Mouse (Mus musculus) hindbrain, embryonic 13.5 days (tissue): ENCODE data around the gene Siae. TPM values are rescaled to one million over a fixed set of nuclear protein-coding genes. Genes with fewer than 3 reads are reported as not detected.

Experiments
- ATAC-seq: fragments of 200-750 bp; cut with Nextera tagmentation; 2 replicates; pipeline ENCODE4 v1.8.0; 2017; ENCODE audit warnings: moderate TSS enrichment; ENCODE audit not compliant: low FRiP score
- H3K27ac ChIP-seq: fragments of 300-500 bp; sonication (generic); 2 replicates; pipeline ENCODE4 v1.5.1; 2015; ENCODE audit warnings: inconsistent platforms, mild to moderate bottlenecking, moderate library complexity
- H3K27me3 ChIP-seq: fragments of 300-500 bp; sonication (generic); 2 replicates; pipeline ENCODE4 v1.6.1; 2015; ENCODE audit warnings: mild to moderate bottlenecking, inconsistent platforms
- H3K36me3 ChIP-seq: fragments of 300-500 bp; sonication (generic); 2 replicates; pipeline ENCODE4 v1.6.1; 2015; ENCODE audit warnings: mild to moderate bottlenecking, inconsistent platforms
- H3K4me1 ChIP-seq: fragments of 300-500 bp; sonication (generic); replicated peaks from 2 replicates; pipeline ENCODE4 v1.6.1; 2015; ENCODE audit warnings: inconsistent platforms
- H3K4me2 ChIP-seq: fragments of 300-500 bp; sonication (generic); 2 replicates; pipeline ENCODE4 v1.6.1; 2015; ENCODE audit warnings: inconsistent platforms, mild to moderate bottlenecking, moderate library complexity
- H3K4me3 ChIP-seq: fragments of 300-500 bp; sonication (generic); 2 replicates; pipeline ENCODE4 v1.5.1; 2015; ENCODE audit warnings: mild to moderate bottlenecking, inconsistent platforms
- H3K9ac ChIP-seq: fragments of 300-500 bp; sonication (generic); 2 replicates; pipeline ENCODE4 v1.6.1; 2015; ENCODE audit warnings: mild to moderate bottlenecking, inconsistent platforms
- H3K9me3 ChIP-seq: fragments of 300-500 bp; sonication (generic); 2 replicates; pipeline ENCODE4 v1.6.1; 2016; ENCODE audit warnings: inconsistent platforms
- WGBS: fragments of 180-500 bp; shearing (Covaris S2); methylation state at CpG from one replicate; pipeline ENCODE4 v1.1.7; 2015; 5-methylcytosine and 5-hydroxymethylcytosine counted together
- polyA plus RNA-seq: library from polyadenylated mRNA; unstranded; fragments of >200 nt; fragmentation: Nextera tagmentation; extraction: Ambion mirVana; gene quantifications from 2 replicates; pipeline ENCODE4 v1.2.1, GENCODE M21; 2015

Gene Siae
- polyA plus RNA-seq, 1 experiment from 2014 or later: 10.9 TPM

GRCm38 (mm10) chr9:37563805-37564204 is 8.3 kb downstream of the Siae start:
- Histone ChIP-seq H3K27me3 (no peaks in the 10 kb centered on the region), H3K27ac (no peak overlapping the region), H3K4me2 (no peak overlapping the region), H3K4me1 (peaks cover 14% of the 10 kb centered on the region), H3K9ac (no peak overlapping the region), H3K9me3 (no peaks in the 10 kb centered on the region), H3K4me3 (no peak overlapping the region), H3K36me3 (no peaks in the 10 kb centered on the region)
- no peak for ATAC-seq
- WGBS: 72% methylated on average over 1 of the region's 1 CpGs

GRCm38 (mm10) chr9:37567019-37567418 is 11.5 kb downstream of the Siae start:
- WGBS: 89% methylated on average over 2 of the region's 2 CpGs
- no peaks in the 10 kb centered on the region for H3K9me3 ChIP-seq
- H3K9ac ChIP-seq: no peak overlapping the region
- no peak overlapping the region for H3K4me2 ChIP-seq
- no peaks in the 10 kb centered on the region for H3K36me3 ChIP-seq
- no peak overlapping the region for H3K27ac ChIP-seq
- H3K27me3 ChIP-seq: no peaks in the 10 kb centered on the region
- ATAC-seq: no peak
- peaks cover 14% of the 10 kb centered on the region for H3K4me1 ChIP-seq
- H3K4me3 ChIP-seq: no peak overlapping the region

- 50% methylated on average over 5 of the region's 5 CpGs for WGBS
- H3K4me3 ChIP-seq: no peak overlapping the region
- H3K27me3 ChIP-seq: no peaks in the 10 kb centered on the region
- no peak overlapping the region for H3K9ac ChIP-seq
- H3K27ac ChIP-seq: no peak overlapping the region
- H3K9me3 ChIP-seq: no peaks in the 10 kb centered on the region
- peaks cover 14% of the 10 kb centered on the region for H3K4me1 ChIP-seq
- H3K36me3 ChIP-seq: no peaks in the 10 kb centered on the region
- no peak overlapping the region for H3K4me2 ChIP-seq
- no peak for ATAC-seq
Measured at GRCm38 (mm10) chr9:37567454-37567853, 12.0 kb downstream of the Siae start.

- Histone ChIP-seq H3K4me2 (no peak overlapping the region), H3K27me3 (no peaks in the 10 kb centered on the region), H3K4me3 (no peak overlapping the region), H3K9me3 (no peaks in the 10 kb centered on the region), H3K27ac (no peak overlapping the region), H3K9ac (no peak overlapping the region), H3K4me1 (peaks cover 14% of the 10 kb centered on the region), H3K36me3 (no peaks in the 10 kb centered on the region)
- ATAC-seq: peak; percentile 41; the same call in 1 of the 2 replicates
- WGBS: 34% methylated on average over 15 of the region's 15 CpGs
Measured at GRCm38 (mm10) chr9:37567892-37568604, 12.6 kb downstream of the Siae start.

GRCm38 (mm10) chr9:37568605-37569214 is 13.2 kb downstream of the Siae start:
- Histone ChIP-seq H3K4me2 (no peak overlapping the region), H3K4me1 (peaks cover 14% of the 10 kb centered on the region), H3K9me3 (no peaks in the 10 kb centered on the region), H3K4me3 (no peak overlapping the region), H3K27ac (no peak overlapping the region), H3K27me3 (no peaks in the 10 kb centered on the region), H3K36me3 (no peaks in the 10 kb centered on the region), H3K9ac (no peak overlapping the region)
- 25% methylated on average over 4 of the region's 4 CpGs for WGBS
- 0 out of 2 replicates have a peak, but pooled peaks have one; percentile 50 for ATAC-seq

- H3K36me3 ChIP-seq: no peaks in the 10 kb centered on the region
- no peak overlapping the region for H3K9ac ChIP-seq
- no peaks in the 10 kb centered on the region for H3K27me3 ChIP-seq
- no peak for ATAC-seq
- H3K4me2 ChIP-seq: no peak overlapping the region
- H3K27ac ChIP-seq: no peak overlapping the region
- H3K4me3 ChIP-seq: no peak overlapping the region
- no peaks in the 10 kb centered on the region for H3K9me3 ChIP-seq
- H3K4me1 ChIP-seq: peaks cover 14% of the 10 kb centered on the region
- 82% methylated on average over 2 of the region's 2 CpGs for WGBS
Measured at GRCm38 (mm10) chr9:37569231-37569835, 13.8 kb downstream of the Siae start.

GRCm38 (mm10) chr9:37572204-37572876 is 16.8 kb downstream of the Siae start:
- H3K27ac ChIP-seq: no peak overlapping the region
- H3K4me1 ChIP-seq: peaks cover 29% of the 10 kb centered on the region
- no peak for ATAC-seq
- H3K9ac ChIP-seq: no peak overlapping the region
- H3K4me3 ChIP-seq: no peak overlapping the region
- no peaks in the 10 kb centered on the region for H3K27me3 ChIP-seq
- 74% methylated on average over 3 of the region's 3 CpGs for WGBS
- no peaks in the 10 kb centered on the region for H3K9me3 ChIP-seq
- H3K4me2 ChIP-seq: no peak overlapping the region
- H3K36me3 ChIP-seq: no peaks in the 10 kb centered on the region

- Histone ChIP-seq H3K9me3 (no peaks in the 10 kb centered on the region), H3K4me3 (peak overlapping the region; percentile 23), H3K4me2 (peak overlapping the region; percentile 46), H3K27ac (peak overlapping the region; percentile 81), H3K27me3 (no peaks in the 10 kb centered on the region), H3K4me1 (peaks cover 15% of the 10 kb centered on the region), H3K36me3 (no peaks in the 10 kb centered on the region), H3K9ac (peak overlapping the region; percentile 60)
- ATAC-seq: peak; percentile 82
- 19% methylated on average over 14 of the region's 14 CpGs for WGBS
Measured at GRCm38 (mm10) chr9:37576436-37576930, 21.0 kb downstream of the Siae start.

GRCm38 (mm10) chr9:37583594-37583993 is 28.1 kb downstream of the Siae start:
- H3K9me3 ChIP-seq: 0 out of 2 replicates have a peak, but pooled peaks cover 5% of the 10 kb centered on the region
- H3K36me3 ChIP-seq: no peaks in the 10 kb centered on the region
- no peak overlapping the region for H3K4me3 ChIP-seq
- ATAC-seq: no peak
- H3K27me3 ChIP-seq: no peaks in the 10 kb centered on the region
- no peaks in the 10 kb centered on the region for H3K4me1 ChIP-seq
- no peak overlapping the region for H3K27ac ChIP-seq
- no peak overlapping the region for H3K4me2 ChIP-seq
- whole genome bisulfite sequencing: 86% methylated on average over 5 of the region's 5 CpGs
- H3K9ac ChIP-seq: no peak overlapping the region

GRCm38 (mm10) chr9:37586718-37587117 is 31.2 kb downstream of the Siae start:
- Histone ChIP-seq H3K4me3 (no peak overlapping the region), H3K27me3 (no peaks in the 10 kb centered on the region), H3K36me3 (no peaks in the 10 kb centered on the region), H3K9ac (no peak overlapping the region), H3K4me1 (no peaks in the 10 kb centered on the region), H3K9me3 (0 out of 2 replicates have a peak, but pooled peaks cover 5% of the 10 kb centered on the region), H3K4me2 (no peak overlapping the region), H3K27ac (no peak overlapping the region)
- ATAC-seq: no peak
- WGBS: 71% methylated on average over 4 of the region's 4 CpGs

GRCm38 (mm10) chr9:37590381-37590780 is 34.9 kb downstream of the Siae start:
- H3K36me3 ChIP-seq: no peaks in the 10 kb centered on the region
- H3K4me3 ChIP-seq: no peak overlapping the region
- no peaks in the 10 kb centered on the region for H3K9me3 ChIP-seq
- H3K27ac ChIP-seq: no peak overlapping the region
- H3K4me2 ChIP-seq: no peak overlapping the region
- H3K9ac ChIP-seq: no peak overlapping the region
- no peak for ATAC-seq
- no peaks in the 10 kb centered on the region for H3K27me3 ChIP-seq
- no peaks in the 10 kb centered on the region for H3K4me1 ChIP-seq
- 85% methylated on average over 4 of the region's 4 CpGs for WGBS

- Histone ChIP-seq H3K27me3 (no peaks in the 10 kb centered on the region), H3K4me1 (no peaks in the 10 kb centered on the region), H3K27ac (no peak overlapping the region), H3K36me3 (no peaks in the 10 kb centered on the region), H3K4me3 (no peak overlapping the region), H3K9me3 (no peaks in the 10 kb centered on the region), H3K4me2 (no peak overlapping the region), H3K9ac (no peak overlapping the region)
- WGBS: 79% methylated on average over 2 of the region's 2 CpGs
- ATAC-seq: no peak
Measured at GRCm38 (mm10) chr9:37592025-37592424, 36.5 kb downstream of the Siae start.
